Mouse (Mus musculus) adrenal gland, postnatal 25 days (tissue): Measurements from ENCODE around the gene Chgb. TPM values are rescaled to one million over a fixed set of nuclear protein-coding genes. Genes with fewer than 3 reads are reported as not detected.

ENCODE experiments used
- total RNA-seq: library from RNA; stranded (reverse); gene quantifications from 2 replicates; pipeline ENCODE4 v1.2.3, GENCODE M21; 2021

Chgb gene
- total RNA-seq, 1 experiment from 2014 or later = 1,907 TPM

Other genes with a start within 250 kb of the Chgb start
- 40.1 and 57.3 TPM in 2 replicates for gene Gpcpd1, start 193.5 kb upstream of the Chgb start, total RNA-seq
- 8.8 and 13.8 TPM in 2 replicates for gene Shld1, start 94.3 kb upstream of the Chgb start, total RNA-seq
- gene Trmt6, start 34.8 kb downstream of the Chgb start, total RNA-seq = 21.9 and 25.3 TPM in 2 replicates
- 5.8 and 6.6 TPM in 2 replicates for gene Mcm8, start 34.9 kb downstream of the Chgb start, total RNA-seq
- gene Crls1, start 65.4 kb downstream of the Chgb start, total RNA-seq = 81.5 and 97.2 TPM in 2 replicates
- gene Lrrn4, start 99.6 kb downstream of the Chgb start, total RNA-seq = 1.6 and 2.2 TPM in 2 replicates
- gene Fermt1, start 164.6 kb downstream of the Chgb start, total RNA-seq = not detected in 2 replicates